Mouse (Mus musculus) right cerebral cortex, adult 2 months (tissue): Measurements from ENCODE around the gene Neurl1b.

ENCODE experiments used
- DNase-seq, 2 experiments: peaks; one replicate each; pipeline ENCODE4 v3.0.0; 2021 to 2022; ENCODE audit warnings: low spot score in 2 of 2

Gene Neurl1b

GRCm38 (mm10) chr17:26397339-26397738 lies 17.3 kb upstream of the Neurl1b start:
- DNase-seq = peak; percentile 57 to 79

DNA sequence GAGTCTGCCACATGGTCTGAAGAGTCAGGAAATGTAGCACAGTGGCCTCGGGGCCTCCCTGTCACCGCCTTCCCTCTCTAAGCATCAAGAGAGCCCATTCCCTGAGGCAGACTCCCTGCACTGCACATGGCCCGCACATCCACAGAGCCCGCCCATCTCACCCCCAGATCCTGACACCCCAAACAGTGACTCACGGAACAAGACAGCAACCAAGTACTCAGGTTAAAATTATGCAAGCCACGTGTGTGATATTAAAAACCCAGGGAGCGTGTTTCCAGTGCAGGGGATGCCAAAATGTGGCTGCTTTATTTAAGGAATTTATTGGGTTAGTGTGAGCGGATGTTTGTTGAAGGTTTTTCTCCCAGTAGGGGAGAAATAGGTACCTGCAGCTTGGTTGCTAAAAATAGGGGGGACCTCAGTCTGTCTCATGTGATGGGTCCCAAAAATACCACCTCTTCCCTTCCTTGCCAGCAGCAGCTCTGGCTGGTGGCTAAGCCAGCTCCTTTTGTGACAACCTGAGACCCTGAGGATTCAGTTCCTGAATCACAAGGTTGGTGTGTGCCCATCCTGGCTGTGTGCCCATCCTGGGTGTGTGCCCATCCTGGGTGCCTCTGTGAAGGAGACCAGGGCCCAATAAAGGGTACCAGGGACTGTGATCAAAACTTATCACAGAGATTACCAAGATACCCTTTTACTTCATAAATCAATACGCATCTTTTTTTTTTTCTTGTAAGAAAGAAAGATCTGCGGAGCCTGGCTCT lies 9.1 kb upstream of the Neurl1b start:
- peak; percentile 79 to 80 for DNase-seq

GRCm38 (mm10) chr17:26412967-26413366 lies 1.7 kb upstream of the Neurl1b start:
- no peak for DNase-seq

DNA sequence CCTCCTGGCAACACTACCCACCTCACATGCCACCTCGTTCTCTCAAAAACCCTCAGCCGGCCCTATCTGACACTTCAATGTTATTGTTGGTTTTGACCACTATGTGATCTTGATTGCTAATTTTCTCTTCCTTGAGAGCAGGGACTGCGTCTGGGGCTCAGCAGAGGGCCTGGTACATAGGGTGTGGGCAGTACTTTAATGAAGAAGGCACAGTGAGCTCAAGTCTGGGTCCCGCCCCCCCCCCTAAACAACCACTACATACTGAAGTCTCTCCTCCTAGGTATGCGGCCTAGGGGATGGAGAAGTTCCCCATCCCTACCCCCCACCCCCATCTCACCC lies 476 bp upstream of the Neurl1b start:
- no peak for DNase-seq

- DNase-seq = peak in 1 of 2 experiments; percentile 47
Observed at GRCm38 (mm10) chr17:26415355-26415865, 781 bp downstream of the Neurl1b start.

GRCm38 (mm10) chr17:26416141-26416540 lies 1.5 kb downstream of the Neurl1b start:
- DNase-seq = no peak

GRCm38 (mm10) chr17:26417770-26418421 lies 3.3 kb downstream of the Neurl1b start:
- DNase-seq = no peak

- no peak for DNase-seq
Observed at GRCm38 (mm10) chr17:26420491-26421247, 6.0 kb downstream of the Neurl1b start.

DNA sequence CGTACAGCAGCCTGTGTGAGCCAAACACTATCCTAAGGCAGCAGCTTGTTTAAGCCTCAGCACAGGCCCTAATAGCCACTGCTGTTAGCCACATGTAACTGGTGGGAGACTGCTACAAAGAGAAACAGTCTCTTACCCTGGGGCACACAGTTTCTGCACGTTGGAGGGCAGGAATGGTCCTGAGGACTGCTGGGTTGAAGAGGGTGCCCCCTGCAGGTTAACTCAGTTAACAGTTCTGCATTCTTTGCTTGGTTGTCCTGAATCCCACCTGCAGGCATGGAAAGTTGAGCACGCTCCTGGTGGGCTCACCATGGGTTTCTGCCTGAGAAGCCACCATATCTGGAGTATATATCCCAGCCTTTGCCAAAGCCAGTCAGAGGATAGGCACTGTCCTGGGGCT lies 6.9 kb downstream of the Neurl1b start:
- DNase-seq = no peak

- DNase-seq = no peak
Observed at GRCm38 (mm10) chr17:26422390-26422789, 7.8 kb downstream of the Neurl1b start.

DNA sequence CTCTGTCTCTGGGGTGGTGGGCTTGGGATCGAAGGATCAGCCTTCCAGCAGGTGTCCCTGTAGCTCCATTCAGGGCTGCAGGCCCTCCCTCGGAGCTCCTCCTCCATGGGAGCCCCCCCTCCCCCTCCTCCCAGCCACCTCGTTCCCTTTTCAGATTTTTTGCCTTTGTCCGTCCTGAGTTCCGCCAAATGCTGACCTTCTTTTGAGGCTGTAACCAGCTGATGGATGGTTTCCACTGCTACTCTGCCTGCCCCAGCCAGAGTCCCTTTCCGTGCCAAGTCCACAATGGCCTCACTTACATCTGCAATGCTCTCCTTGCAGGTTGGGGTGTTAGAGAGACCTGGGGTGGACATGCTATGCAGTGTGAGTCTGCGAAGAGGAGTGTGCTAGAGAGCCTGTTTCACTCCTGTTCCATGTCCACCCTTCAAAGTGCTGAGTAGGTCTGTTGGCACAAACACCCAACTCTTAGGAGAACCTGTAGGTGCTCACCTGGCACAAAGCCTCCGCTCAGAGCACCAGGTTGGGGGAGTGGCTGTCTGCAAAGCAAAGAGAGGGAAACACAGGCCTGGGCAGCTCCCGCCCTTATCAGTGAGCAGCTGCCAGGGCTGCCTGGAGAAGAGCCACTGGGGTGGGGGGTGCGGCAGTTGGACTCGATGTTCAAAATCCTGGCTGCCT lies 9.5 kb downstream of the Neurl1b start:
- DNase-seq = no peak

DNA sequence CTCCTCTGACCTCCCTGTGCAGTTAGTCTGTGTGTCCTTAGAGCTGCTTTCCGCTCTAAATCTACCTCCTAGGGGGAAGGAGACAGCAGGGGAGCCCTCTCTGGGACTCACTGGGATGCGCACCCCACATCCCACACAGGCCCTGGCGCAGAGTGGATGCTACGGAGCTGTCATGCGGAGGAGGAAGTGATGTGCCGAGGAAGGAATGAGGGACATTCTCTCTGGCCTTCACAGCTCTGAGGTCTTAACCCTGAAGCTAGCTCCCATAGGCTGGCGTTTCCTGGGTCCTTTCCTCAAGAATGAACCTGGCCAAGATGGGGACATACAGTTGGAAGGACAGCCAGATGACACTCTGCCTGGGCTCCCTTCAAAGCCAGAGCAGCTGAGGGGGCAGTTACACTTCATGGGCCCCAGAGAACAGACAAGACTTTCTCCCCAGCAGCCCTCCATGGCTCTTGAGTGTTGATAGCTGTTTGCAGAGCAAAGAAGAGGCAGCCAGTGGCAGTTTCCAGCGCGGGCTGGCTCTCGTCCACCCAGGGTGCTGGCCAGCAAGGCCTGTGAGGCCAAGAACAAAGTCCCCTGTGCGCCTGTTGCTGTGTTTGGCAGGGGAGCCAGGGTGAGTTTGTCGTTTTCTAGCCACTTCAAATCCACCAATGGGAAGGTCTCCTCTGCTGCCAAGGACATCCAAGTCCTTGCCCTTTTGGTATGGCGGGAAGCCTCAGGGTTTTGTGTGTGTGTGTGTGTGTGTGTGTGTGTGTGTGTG lies 10.5 kb downstream of the Neurl1b start:
- DNase-seq = peak in 1 of 2 experiments; percentile 57

- DNase-seq = no peak
Observed at GRCm38 (mm10) chr17:26433295-26433694, 18.7 kb downstream of the Neurl1b start.

- no peak for DNase-seq
Observed at GRCm38 (mm10) chr17:26437089-26437815, 22.6 kb downstream of the Neurl1b start.

- no peak for DNase-seq
Observed at GRCm38 (mm10) chr17:26439001-26439400, 24.4 kb downstream of the Neurl1b start.

- DNase-seq = no peak
Observed at GRCm38 (mm10) chr17:26441024-26441423, 26.4 kb downstream of the Neurl1b start.

GRCm38 (mm10) chr17:26442197-26442596 lies 27.6 kb downstream of the Neurl1b start:
- DNase-seq = no peak

- DNase-seq = no peak
Observed at GRCm38 (mm10) chr17:26443865-26444264, 29.2 kb downstream of the Neurl1b start.

DNA sequence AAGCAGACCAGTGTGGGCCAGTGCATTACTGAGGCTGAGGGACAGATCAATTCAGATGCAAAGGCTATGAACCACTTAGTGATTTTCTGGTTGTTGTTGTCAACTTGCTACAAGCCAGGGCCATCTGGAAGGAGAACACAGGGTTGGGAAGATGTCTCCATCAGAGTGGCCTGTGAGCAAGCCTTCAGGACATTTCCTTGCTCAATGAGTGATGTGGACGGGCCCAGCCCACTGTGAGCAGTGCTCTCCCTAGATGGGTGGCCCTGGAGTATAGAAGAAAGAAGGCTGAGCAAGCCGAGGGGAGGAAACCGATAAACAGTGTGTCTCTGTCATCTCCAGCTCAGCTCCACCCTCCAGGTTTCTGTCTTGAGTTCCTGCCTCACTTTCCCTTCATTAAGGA lies 34.8 kb downstream of the Neurl1b start:
- DNase-seq = no peak

GRCm38 (mm10) chr17:26451651-26452295 lies 37.1 kb downstream of the Neurl1b start:
- DNase-seq = peak; percentile 41 to 45
